Mouse (Mus musculus) heart, postnatal 0 days (tissue): ENCODE measurements at regions not wholly inside any gene's neighbourhood (a gene's known extent, or its start where the extent isn't known, plus 50 kb on each side); places are given as distances from the start of the nearest gene placed in this dataset.

Experiments
- ATAC-seq: fragments of 200-750 bp; cut with Nextera tagmentation; 2 replicates; pipeline ENCODE4 v1.8.0; 2017; ENCODE audit warnings: low read depth, moderate number of reproducible peaks, moderate library complexity; ENCODE audit not compliant: insufficient read depth
- DNase-seq: peaks from one replicate; pipeline ENCODE4 v3.0.0-alpha.2; 2016; ENCODE audit warnings: low spot score
- H3K27ac ChIP-seq: fragments of 300-500 bp; sonication (generic); 2 replicates; pipeline ENCODE4 v1.5.1; 2014; ENCODE audit warnings: low read depth, mild to moderate bottlenecking
- H3K27me3 ChIP-seq: fragments of 300-500 bp; sonication (generic); 2 replicates; pipeline ENCODE4 v1.6.1; 2014; ENCODE audit warnings: low read length, mixed read lengths; ENCODE audit not compliant: control insufficient read depth, insufficient read depth
- H3K36me3 ChIP-seq: fragments of 300-500 bp; sonication (generic); replicated peaks from 2 replicates; pipeline ENCODE4 v1.6.1; 2014; ENCODE audit warnings: low read length, mixed read lengths; ENCODE audit not compliant: control insufficient read depth, insufficient read depth
- H3K4me1 ChIP-seq: fragments of 300-500 bp; sonication (generic); 2 replicates; pipeline ENCODE4 v1.6.1; 2014; ENCODE audit warnings: antibody characterized with exemption; ENCODE audit not compliant: control insufficient read depth, insufficient read depth
- H3K4me2 ChIP-seq: fragments of 300-500 bp; sonication (generic); 2 replicates; pipeline ENCODE4 v1.6.1; 2014; ENCODE audit warnings: low read depth, mild to moderate bottlenecking, low read length, moderate library complexity
- H3K4me3 ChIP-seq: fragments of 300-500 bp; sonication (generic); 2 replicates; pipeline ENCODE4 v1.5.1; 2014; ENCODE audit warnings: low read depth, low read length
- H3K9ac ChIP-seq: fragments of 300-500 bp; sonication (generic); replicated peaks from 2 replicates; pipeline ENCODE4 v1.6.1; 2014; ENCODE audit warnings: low read depth, low read length, mixed read lengths
- H3K9me3 ChIP-seq: fragments of 300-500 bp; sonication (generic); replicated peaks from 2 replicates; pipeline ENCODE4 v1.6.1; 2016; ENCODE audit warnings: low read length; ENCODE audit not compliant: control insufficient read depth
- CTCF ChIP-seq: IDR thresholded peaks from 2 replicates; pipeline ENCODE4 v1.5.1; 2016; ENCODE audit warnings: antibody characterized with exemption, control low read depth, low read depth
- EP300 ChIP-seq: IDR thresholded peaks from 2 replicates; pipeline ENCODE4 v1.6.1; 2016; ENCODE audit warnings: antibody characterized with exemption, low read depth
- WGBS: fragments of 180-500 bp; shearing (Covaris S2); extraction: QIAGEN DNeasy Blood & Tissue Kit; methylation state at CpG from one replicate; pipeline ENCODE4 v1.1.7; 2014; 5-methylcytosine and 5-hydroxymethylcytosine counted together

DNA sequence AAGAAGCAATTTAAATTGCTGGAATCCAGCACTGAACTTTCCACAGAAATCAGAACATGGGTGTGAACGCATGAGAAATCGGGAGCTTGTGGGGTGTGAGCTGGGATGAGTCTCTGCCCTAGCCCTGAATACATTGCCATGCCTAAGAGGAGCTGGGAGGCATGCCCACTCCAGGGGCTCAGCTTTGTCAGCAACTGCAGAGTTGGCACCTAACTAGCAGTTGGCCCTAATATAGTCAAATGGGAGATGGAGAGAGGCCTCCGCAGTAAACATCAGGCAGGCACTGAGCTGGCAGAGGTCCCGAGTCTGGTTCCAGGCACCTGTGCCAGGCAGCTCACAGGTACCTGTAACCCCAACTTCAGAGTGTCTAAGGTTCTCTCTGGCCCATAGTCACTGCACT lies 260.1 kb upstream of the Cdh4 start:
- H3K36me3 ChIP-seq: no peaks in the 10 kb centered on the region
- DNase-seq: no peak
- H3K9ac ChIP-seq: no peak overlapping the region
- no peak overlapping the region for H3K4me3 ChIP-seq
- no peak overlapping the region for H3K4me2 ChIP-seq
- no peaks in the 10 kb centered on the region for H3K9me3 ChIP-seq
- no peak overlapping the region for H3K27ac ChIP-seq
- 84% methylated on average over 4 of the region's 4 CpGs for WGBS
- no peak for ATAC-seq
- no peak for TF ChIP-seq EP300
- no peak for TF ChIP-seq CTCF
- H3K4me1 ChIP-seq: no peaks in the 10 kb centered on the region
- H3K27me3 ChIP-seq: 0 out of 2 replicates have a peak, but pooled peaks cover 4% of the 10 kb centered on the region

DNA sequence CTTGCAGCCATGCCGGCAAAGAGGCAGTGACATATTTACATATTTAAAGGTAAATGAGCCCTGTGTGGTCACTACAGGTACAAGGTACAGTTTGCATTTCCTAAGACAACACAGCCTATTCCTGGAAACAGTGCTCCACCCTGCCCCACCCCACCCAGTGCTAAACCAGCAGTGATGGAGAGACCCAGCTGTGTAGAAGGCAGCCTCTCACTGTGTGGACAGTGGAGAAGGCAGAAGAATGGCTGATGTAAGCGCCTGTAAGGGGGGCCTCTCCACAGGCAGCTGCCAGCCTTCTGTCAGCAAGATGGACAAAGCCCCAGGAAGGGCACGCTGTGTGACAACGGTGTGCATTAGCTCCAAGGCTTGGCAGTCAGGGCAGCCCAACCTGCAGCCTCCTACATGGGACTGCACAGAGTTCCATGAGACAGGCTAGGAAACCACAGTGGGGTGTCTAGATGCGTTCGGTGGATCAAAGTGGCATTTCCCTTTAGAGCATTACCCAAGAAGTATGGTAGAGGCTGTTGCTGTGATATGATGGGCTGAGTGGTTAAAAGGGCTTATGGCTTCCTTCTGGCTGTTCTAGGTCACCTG lies 249.2 kb upstream of the Cdh4 start:
- no peak overlapping the region for H3K4me3 ChIP-seq
- no peak for DNase-seq
- no peaks in the 10 kb centered on the region for H3K4me1 ChIP-seq
- H3K9ac ChIP-seq: no peak overlapping the region
- no peak overlapping the region for H3K4me2 ChIP-seq
- no peak for ATAC-seq
- no peaks in the 10 kb centered on the region for H3K9me3 ChIP-seq
- H3K36me3 ChIP-seq: no peaks in the 10 kb centered on the region
- 77% methylated on average over 6 of the region's 6 CpGs for WGBS
- H3K27ac ChIP-seq: no peak overlapping the region
- TF ChIP-seq CTCF: no peak
- no peak for TF ChIP-seq EP300
- no peaks in the 10 kb centered on the region for H3K27me3 ChIP-seq

- Histone ChIP-seq H3K9ac (no peak overlapping the region), H3K9me3 (no peaks in the 10 kb centered on the region), H3K27ac (no peak overlapping the region), H3K27me3 (no peaks in the 10 kb centered on the region), H3K36me3 (no peaks in the 10 kb centered on the region), H3K4me3 (no peak overlapping the region), H3K4me2 (no peak overlapping the region), H3K4me1 (no peaks in the 10 kb centered on the region)
- DNase-seq (peak; percentile 62), ATAC-seq (peak; percentile 69)
- TF ChIP-seq CTCF (peak; percentile 78), EP300 (no peak)
- WGBS: 39% methylated on average over 9 of the region's 9 CpGs
Measured at GRCm38 (mm10) chr2:179193507-179194160, 248.6 kb upstream of the Cdh4 start.

GRCm38 (mm10) chr2:179197471-179197870 lies 244.8 kb upstream of the Cdh4 start:
- DNase-seq (no peak), ATAC-seq (no peak)
- H3K9me3 ChIP-seq: no peaks in the 10 kb centered on the region
- H3K4me2 ChIP-seq: no peak overlapping the region
- H3K4me3 ChIP-seq: no peak overlapping the region
- no peak for TF ChIP-seq CTCF
- TF ChIP-seq EP300: no peak
- H3K36me3 ChIP-seq: no peaks in the 10 kb centered on the region
- no peak overlapping the region for H3K27ac ChIP-seq
- H3K9ac ChIP-seq: no peak overlapping the region
- H3K27me3 ChIP-seq: no peaks in the 10 kb centered on the region
- no peaks in the 10 kb centered on the region for H3K4me1 ChIP-seq
- 95% methylated on average over 1 of the region's 1 CpGs for WGBS

- WGBS: 14% methylated on average over 6 of the region's 6 CpGs
- no peaks in the 10 kb centered on the region for H3K9me3 ChIP-seq
- DNase-seq: peak; percentile 24
- TF ChIP-seq CTCF (no peak), EP300 (no peak)
- ATAC-seq: peak; percentile 51; the same call in 1 of the 2 replicates
- H3K27me3 ChIP-seq: no peaks in the 10 kb centered on the region
- H3K9ac ChIP-seq: no peak overlapping the region
- H3K4me3 ChIP-seq: no peak overlapping the region
- H3K27ac ChIP-seq: no peak overlapping the region
- no peak overlapping the region for H3K4me2 ChIP-seq
- no peaks in the 10 kb centered on the region for H3K36me3 ChIP-seq
- no peaks in the 10 kb centered on the region for H3K4me1 ChIP-seq
Measured at GRCm38 (mm10) chr2:179200495-179200894, 241.7 kb upstream of the Cdh4 start.
